Mouse (Mus musculus) gastrocnemius, adult 18-20 months (tissue): Measurements from ENCODE around the gene Tmprss13. TPM values are rescaled to one million over a fixed set of nuclear protein-coding genes. Genes with fewer than 3 reads are reported as not detected.
A peak's percentile ranks its signal among the peaks of the same experiment; 100 is the strongest.

ENCODE experiments used
- DNase-seq: peaks from one replicate; pipeline ENCODE4 v3.0.0; 2021; ENCODE audit warnings: low spot score
- long read RNA-seq, 2 experiments: library from polyadenylated mRNA; stranded (forward); transcript quantifications; one replicate each; pipeline ENCODE4 v2.0.0; 2021
- total RNA-seq, 2 experiments: library from RNA; stranded (reverse); gene quantifications; 2 replicates each; pipeline ENCODE4 v1.2.3; 2021

The Tmprss13 gene
- under 1 TPM; 0.27 to 0.64 TPM for total RNA-seq
- long read RNA-seq, experiment 1 = 0 reads
- long read RNA-seq, experiment 2 = 0 reads

DNA sequence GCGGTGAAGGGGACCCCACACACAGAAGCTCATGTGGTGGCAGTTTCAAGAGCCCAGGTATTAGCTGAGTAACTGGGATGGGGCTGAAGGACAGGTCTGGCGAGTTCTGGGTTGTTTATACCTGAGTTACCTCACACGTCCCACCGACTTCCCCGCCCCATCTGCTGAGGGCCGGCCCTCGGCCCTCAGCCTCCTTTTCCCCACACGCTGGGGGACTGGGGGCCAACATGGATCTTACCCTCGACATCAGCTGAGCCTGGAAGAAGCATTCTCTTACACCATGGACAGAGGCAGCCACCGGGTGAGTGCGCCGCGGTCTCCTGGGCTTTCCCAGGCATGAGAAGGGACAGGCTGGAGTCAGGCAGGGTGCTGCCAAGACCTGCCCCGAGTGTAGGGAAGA, at the start of gene Tmprss13:
Tmprss13 (plus strand) TSS at position 246 of the 400 bp plus-strand sequence.
- no peak for DNase-seq

DNA sequence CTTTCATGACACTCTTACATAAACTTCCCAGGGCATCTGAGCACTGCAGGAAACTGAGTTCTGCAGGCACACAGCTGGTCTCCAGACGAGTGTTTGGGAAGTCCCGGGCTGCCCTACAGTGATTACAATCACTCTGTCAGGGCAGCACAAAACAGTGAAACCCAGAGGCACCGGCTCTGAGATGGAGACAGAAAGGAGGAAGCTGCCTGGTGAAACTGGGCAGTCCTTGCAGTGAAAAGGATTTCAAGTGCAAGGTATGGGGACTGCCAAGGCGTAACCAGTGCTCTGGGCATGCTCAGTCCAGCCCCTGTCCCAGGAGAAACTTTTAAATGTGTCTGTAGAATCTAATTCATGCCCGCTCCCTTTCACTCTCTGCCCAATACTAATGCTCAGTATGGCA, 46.7 kb upstream of the Tmprss13 start:
- DNase-seq = no peak

DNA sequence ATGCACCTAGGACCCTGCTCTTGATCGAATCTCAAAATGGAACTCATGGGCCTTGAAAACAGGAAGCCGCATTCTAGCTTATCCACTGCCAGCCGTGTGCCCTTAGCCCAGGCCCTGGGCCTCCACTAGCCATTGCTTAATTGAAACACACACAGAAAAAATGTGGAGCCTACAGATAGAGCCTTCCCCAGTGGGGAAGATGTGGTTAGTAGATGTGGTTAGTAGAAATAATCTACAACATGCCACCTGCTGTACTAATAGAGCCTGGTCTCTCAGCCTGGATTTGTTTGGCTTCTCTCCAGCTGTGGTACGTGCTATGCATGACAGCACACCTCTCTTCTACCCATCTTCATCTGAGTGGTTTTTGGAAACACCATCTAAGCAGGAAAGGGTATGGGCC, 44.7 kb upstream of the Tmprss13 start:
- no peak for DNase-seq

DNA sequence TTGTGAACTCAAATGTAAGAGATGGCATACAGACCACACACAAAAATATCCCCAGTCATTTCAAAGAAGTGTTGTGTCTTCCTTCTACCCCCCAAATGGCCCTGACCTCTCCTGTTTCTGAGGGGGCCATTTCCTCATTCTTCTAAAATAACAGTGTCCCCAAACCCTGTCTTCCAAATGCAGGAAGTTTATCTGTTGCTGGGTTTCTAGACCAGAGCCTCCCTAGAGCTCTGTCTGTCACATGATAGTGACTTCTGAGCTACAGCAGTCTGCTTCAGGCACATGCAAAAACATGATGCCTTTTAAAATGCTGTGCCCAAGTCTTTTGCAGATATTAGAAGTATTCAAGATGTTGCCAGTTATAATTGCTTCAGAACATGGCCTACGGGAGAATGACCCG, 44.3 kb upstream of the Tmprss13 start:
- DNase-seq = no peak

DNA sequence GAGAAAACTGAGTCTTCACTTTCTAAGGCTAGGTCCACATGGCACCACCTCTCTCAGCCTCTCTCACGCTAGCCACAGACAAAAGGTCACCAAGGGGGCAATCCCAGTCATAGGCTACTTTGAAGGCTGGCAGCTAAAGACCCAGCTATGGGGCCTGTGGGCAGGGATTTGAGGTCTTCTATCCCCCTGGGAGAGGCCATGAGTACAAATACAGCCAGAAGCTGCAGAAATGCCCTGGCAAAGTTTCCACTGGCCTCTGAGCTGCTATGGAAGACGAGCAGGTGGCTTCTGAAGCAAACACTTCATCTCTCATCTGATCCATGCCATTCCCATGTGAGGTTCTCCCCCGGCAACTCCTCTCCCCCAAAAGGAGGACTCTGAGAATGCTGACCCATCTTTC, 38.8 kb upstream of the Tmprss13 start:
- DNase-seq = no peak

DNA sequence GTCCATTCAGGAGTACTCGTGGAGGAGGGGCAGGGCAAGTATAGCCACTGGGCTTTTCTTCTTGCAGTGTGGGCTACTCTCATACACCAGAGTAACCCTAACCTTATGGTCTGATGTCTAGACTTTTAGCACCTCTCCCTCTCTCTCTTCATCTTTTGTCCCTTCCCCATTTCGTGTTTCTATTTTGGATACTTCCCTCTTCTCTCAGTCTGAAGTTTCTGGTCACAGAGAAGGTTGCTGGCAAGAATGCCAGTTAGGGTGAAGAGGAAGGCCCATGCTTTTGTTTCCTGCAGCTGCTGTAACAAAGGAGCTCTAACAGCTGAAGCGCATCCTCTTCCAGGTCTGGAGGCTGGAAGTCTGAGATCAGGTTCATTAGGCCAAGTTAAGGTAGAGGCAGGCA, 38.0 kb upstream of the Tmprss13 start:
- DNase-seq = no peak

DNA sequence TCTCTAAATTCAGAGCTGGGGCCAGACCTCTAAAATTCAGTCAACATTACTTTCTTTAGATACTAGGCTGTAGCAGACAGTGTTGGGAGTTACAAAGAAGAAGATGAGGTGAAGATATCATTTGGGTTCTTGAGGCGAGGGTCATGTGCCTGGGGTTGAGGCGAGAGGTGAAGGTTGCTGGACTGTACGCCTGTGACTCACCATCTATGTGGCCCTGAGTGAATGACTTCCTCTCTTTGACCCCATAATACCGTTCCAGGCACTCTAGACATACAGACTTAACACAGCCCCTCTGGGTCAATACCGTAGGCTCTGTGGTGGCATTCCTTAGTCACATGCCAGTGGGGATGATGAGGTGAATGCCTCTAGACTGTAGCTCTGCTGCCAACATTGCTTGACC, 36.4 kb upstream of the Tmprss13 start:
- DNase-seq = no peak

DNA sequence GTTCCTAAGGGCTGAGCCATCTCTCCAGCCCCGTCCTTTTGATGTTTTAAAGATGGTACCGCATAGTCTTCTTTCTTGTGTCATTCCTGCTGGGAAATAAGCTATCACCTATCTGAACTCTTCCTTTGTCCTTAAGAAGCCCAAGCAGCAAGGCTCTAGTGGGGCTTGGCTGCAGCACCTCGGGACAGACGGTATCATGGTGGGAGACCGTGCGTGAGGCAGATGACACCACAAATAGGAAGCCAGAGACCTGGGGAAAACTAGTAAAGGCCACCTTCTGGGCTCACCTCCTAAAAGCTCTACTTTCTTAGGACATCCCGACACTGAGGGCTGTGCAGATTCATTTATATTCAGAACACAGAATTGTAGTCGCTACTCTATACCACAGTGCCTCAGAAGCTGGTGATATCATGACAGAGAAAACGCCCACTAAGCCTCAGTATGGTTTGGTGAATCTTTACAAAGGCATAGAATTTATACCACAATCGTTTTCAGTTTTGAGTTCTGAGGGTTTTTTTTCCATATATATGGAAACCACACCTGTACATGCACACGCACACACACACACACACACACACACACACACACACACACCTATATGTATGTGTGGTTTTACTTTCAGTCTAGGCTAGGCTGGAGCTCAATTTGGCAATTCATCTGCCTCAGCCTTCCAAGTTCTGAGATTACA, 27.3 kb upstream of the Tmprss13 start:
- no peak for DNase-seq

DNA sequence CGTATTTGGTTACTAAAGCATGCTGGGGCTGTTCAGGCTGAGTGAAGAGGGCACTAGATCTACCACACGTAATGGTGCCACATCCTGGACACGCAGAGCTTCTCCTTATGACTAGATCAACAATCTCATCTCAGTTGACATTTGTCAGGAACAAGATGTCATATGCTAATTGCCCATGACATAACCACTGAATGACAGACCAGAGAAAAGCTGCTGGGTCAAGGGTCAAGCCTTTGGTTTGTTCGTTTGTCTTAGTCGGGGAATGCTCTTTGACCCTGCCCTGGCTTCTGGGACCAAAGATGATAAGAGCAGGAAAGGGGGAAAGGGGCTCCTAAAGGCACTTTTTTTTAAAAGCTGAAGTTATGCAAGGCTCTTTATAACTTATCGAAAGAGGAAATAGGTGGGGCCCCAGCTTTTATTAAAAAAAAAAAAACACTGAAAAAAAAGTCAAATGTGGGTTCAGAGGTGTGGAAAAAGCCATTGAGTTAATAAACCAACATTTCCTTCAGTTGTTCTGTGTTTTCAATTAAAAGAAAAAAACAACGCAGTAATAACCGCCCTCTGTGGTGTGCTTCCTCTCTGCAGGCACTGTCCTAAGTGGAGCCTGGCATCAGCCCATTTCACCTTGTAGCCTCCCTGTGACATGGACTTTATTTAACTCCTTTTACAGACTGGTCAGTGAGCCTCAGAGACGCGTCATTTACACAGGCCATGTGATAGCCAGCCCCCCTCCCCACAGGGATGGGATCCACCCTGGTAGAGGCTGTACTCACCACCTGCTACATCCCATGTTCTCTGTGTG, 24.5 kb upstream of the Tmprss13 start:
- DNase-seq = no peak

DNA sequence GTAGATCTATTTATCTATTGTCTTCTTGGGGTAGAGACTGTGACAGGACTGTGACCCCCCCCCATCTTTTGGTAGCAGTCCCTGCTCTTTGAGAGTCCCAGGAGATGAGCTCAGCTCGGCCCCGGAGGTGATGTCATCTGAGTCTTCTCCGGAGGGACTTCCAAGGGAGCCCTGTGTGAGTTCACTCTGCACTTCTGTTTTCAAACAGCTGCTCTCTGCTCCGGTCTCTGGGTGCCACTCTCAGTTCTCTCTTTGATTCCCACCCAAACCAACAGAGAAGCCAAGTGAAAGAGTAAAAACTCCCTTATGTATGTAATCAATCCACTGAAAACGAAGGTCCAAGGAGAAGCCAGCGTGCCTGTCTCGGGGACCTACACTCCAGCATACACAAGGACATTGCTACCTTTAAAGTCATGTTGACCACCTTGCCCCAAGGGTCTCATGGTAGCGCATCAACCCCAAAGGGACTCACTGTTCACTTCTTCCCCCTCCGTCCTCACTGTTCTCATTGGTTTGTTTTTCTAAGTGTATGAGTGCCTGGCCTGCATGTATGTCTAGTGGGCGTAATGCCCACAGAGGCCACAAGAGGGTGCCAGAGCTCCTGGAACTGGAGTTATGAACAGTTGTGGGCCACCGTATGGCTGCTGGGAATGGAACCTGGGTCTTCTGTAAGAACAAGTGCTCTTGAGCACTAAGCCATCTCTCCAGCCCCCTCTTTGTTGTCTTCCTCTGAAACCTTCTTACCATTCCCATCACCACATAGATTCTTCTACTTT, 19.5 kb upstream of the Tmprss13 start:
- DNase-seq = no peak

DNA sequence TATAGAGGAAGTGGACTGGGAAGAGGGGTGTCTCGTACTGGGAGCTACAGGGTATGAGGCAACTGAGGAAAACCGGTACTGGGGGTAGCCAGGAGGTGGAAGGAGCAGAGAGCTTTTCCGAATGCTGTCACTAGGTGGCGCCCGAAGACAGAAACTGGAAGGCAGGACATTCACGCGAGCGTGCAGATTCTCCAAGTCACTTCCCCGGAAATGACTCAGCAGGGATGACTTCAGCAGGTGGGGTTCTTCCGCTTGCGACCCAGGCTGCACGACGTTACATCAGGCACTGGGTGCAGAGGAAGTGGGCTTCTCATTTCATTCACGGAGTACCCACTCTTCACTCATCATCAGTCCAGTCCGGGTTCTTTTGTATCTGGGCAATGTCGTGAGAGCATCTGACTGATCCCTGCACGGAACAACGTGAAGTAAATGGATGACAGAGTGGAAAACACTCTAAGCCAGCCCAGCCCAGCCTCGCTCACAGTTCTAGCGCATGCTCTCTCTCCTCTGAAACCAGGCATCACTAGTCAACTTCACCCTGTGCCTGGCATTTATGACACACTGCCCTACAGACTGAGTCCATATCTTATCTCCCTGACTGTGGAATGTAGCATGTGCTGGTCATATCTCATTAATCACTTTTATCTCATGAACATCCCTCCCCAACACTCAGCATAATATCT, 18.3 kb upstream of the Tmprss13 start:
- peak; percentile 94 for DNase-seq

DNA sequence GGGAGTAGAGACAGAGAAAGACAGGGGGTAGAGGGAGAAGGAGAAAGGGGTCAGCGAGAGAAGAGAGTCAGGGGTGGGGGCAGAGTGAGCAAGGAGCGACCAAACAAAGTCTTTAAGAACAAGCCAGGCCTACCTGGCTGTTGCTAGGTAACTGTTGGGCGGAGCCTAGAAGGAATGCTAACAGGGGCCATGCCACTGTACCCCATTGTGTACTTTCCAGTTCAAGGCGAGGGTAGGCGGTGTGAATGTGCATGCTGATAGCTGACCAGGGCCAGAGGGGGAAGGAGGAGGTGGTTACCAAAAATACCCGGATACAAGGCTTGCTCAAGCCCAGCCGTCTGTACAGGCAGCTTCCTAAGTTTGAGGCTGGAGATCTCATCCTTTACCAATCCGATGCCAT, 17.1 kb upstream of the Tmprss13 start:
- no peak for DNase-seq

DNA sequence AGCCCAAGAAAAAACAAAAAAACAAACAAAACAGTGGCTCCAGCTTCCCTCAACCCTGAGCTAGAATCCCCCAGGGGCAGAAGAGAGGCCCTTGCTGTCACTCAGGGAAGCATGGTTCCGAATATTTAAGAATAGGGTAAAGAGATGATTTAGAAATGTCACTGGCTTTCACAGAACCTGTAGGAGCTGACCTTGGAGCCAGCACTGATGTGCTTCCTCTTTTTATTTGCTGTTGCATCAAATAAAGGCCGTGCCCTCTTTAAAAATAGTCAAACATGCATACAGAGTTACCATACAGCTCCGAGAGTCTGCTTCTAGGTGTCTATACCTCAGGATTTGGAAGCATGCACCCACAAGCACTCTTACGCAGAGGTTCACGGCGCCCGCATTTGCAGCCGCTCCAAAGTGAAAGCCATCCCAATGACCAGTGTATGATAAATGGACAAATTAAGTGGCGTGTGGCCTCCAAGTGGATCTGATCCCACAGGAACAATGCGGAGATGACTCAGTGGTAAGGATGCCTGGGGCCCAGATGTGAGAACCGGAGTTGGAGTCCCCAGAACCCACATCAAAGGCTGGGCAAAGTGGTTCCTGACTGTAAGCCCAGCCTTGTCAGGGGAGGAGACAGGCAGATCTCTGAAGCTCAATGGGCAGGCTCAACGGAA, 12.0 kb upstream of the Tmprss13 start:
- no peak for DNase-seq

DNA sequence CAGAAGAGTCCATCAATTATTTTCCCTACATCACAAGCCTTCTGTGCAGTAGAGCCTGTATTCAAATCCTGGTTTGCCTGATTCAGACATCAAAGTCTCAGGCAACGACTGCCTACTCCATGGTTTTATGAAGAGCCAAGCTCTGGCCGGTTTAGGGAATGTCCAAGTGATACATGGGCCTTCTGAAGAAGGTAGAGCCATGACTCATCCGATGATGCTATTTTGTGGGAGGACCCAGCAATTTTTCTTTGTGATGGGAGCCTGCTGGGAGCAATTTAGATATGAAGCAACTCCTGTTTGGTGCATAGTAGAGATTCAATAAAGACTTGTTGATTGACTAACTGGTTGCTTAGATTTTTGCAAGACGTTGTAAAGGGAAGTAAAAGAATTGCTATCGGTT, 10.4 kb upstream of the Tmprss13 start:
- DNase-seq = no peak

DNA sequence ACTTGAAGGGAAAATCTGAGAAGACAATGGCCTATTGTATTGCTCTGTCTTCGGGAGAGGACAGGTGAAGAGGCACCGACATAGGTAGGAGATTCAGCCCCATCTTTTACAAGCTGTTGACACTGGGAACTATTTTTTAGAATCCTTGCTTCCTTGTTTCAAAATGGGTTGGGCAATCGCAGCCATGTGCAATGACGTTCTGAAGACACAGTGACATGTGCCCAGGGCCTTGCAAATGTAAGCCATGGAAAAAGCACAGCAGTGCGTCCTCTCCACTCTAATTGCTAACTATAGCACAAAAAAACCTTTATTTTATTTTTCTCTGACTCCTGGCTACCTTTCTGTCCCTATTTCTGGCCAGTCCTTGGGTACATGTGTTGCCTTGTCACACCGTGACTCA, 7.0 kb upstream of the Tmprss13 start:
- no peak for DNase-seq

DNA sequence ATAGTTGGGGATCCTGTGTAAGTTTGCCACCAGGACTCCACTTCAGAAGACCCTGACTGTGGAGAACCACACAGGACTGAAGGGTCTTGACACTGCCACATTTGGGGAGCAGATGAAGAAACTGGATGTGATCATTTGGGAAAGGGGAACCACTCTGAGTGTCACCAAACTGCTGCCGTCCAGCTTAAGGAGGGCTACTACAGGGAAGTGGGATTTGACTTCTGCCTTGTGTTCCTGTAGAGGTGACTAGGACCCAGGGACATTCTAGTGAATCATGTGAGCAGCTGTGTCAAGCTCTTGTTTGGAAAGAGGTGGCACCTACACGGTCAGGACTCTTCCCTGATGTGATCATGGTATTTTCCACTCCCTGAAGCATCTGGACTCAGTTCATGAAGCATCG, 5.0 kb upstream of the Tmprss13 start:
- DNase-seq = no peak

DNA sequence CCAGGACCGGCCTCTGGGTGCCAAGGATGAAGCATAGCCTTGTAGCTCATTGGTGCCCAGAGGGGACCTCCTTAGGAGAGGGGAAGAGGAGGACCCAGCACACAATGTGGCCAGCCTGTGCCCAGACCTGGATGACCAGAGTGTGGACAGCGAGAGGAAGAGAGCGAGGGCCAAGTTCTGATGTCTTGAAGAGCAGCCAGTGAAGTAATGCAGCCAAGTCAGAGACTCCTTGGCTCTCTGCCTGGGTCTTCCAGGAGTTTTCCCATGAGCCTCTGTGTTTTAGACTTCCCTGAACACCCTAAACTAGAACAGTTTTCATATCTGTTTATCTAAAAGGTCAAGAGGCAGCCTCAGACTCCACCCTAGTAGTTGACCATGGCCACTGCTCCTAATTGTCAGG, 1.3 kb upstream of the Tmprss13 start:
- DNase-seq = peak; percentile 38

DNA sequence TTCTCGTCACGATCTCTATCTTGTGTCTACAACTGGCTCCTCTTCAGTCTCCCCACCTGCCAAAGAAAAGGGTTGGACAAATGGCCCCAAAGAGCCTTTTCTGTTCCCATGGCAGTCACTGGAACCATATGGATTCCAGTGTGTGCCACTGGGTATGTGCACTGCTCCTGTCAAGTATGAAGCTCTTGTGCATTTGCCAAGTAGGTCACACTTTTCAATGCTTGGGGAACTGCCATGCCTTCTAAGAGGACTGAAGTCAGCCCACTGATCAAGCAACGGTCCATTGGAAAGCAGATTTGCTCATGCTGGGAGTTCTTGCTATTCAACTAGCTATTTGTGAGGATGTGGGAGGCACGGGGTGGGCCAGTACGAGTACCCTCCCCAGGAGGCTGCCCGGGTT, 2.6 kb downstream of the Tmprss13 start:
- DNase-seq = no peak

DNA sequence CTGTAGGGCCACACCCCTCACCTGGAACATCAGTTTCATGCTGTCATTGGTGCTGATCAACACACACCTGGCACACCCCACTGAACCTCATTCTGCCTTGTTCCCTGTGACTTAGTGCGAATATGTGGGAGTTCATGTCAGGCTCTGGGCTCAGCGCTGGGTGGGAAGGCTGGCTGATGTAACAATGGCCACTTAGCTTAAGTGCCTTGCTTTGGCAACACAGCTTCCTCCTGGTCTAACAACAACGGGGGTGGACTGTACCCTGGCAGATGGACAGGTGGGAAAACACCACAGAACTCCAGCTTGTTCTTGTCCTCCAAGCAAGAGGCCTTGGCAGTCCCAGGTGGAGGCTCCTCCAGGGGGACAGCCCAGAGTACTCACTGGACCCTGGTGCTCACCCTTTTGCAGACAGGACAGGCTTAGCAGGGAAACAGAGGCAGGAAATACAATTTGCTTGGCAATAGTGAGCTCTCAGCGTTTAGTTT, 3.1 kb downstream of the Tmprss13 start:
- no peak for DNase-seq

DNA sequence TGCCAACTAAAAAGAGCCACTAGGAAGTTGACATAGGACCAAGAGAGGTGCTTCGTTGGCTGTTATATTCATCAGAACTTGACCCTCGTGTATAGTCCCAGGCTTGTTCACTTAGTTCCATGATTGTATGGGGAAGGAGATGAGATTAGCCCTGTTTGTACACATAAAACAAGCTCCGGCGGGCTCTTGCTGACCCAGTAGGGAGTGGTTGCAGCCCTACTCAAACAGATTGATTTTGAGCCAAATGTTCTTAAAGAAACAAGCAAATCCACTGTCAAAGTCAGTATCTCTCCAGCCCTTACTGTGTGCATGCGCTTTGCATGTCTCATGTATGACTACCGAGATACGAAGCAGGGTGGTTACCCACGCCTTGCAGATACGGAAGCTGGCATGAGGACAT, 7.5 kb downstream of the Tmprss13 start:
- no peak for DNase-seq

DNA sequence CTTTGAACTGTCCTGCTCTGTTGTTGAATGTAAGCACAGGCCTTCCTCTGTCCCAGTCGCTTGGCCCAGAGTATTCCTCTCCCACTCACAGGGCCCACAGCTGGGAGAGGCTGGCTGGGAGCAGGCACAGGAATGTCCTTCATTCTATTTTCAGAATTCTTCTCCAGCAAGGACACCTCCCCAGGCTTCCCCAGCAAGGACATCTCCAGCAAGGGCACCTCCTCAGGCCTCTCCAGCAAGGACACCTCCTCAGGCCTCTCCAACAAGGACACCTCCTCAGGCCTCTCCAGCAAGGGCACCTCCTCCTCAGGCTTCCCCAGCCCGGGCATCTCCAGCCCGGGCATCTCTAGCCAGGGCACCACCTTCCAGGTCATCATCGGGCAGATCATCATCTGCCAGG, 9.4 kb downstream of the Tmprss13 start:
- no peak for DNase-seq
